ENCODE assay signal across 21 mouse cellular contexts in the genomic region with DNA sequence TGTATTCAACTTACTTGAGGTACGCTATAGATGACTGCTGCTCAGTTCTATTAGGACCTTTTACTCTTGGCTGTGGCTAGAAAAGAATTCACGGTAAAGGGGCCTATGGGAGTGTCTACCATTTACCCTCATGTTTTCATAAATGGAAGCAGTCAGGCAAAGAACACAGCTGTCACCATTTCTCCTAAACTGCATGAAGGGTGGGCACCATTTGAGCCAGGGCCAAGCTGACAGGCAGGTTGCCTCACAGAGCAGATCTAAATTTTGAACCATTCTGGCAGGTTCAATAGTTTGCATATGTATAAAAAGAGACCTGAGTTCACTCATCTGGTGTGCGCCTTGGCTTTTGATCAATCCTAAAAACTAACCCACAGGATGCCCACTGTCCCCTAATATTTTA.
DNase-seq lines count a peak whose midpoint lies in the region; ATAC-seq lines count a peak whose summit lies in the region.
"Had no signal": no experiment of that assay in that cellular context is flagged by ENCODE, and none has a peak within 500 bp of the region (broad histone marks: within the 10 kb centered on the region; RNA-seq: fewer than 3 reads in every experiment).

No protein-coding gene starts in this region.

- H3K27ac ChIP-seq in hindbrain, embryonic 16.5 days (ENCODE audit: low read depth, low read length) = no peak overlapping the region
- H3K27ac ChIP-seq in hindbrain, embryonic 12.5 days = no peak overlapping the region
- H3K27ac ChIP-seq: forebrain, embryonic 10.5 days; gastrocnemius, adult 2 months; hindbrain, embryonic 14.5 days; intestine, embryonic 15.5 days had no signal

- H3K4me1 ChIP-seq in hindbrain, embryonic 16.5 days (ENCODE audit: control insufficient read depth, insufficient read depth, low read depth, low read length) = no peaks in the 10 kb centered on the region
- no peaks in the 10 kb centered on the region for H3K4me1 ChIP-seq in hindbrain, embryonic 12.5 days
- H3K4me1 ChIP-seq: forebrain, embryonic 10.5 days; intestine, embryonic 15.5 days had no signal

- no peaks in the 10 kb centered on the region for H3K9me3 ChIP-seq in hindbrain, embryonic 16.5 days (ENCODE audit: control insufficient read depth, low read length)
- H3K9me3 ChIP-seq in hindbrain, embryonic 12.5 days (replicated peaks) = no peaks in the 10 kb centered on the region
- H3K9me3 ChIP-seq: forebrain, embryonic 10.5 days; intestine, embryonic 15.5 days had no signal

- no peaks in the 10 kb centered on the region for H3K36me3 ChIP-seq in hindbrain, embryonic 16.5 days (ENCODE audit: control insufficient read depth, insufficient read depth, low read length)
- H3K36me3 ChIP-seq in hindbrain, embryonic 12.5 days = no peaks in the 10 kb centered on the region
- H3K36me3 ChIP-seq: forebrain, embryonic 10.5 days; G1E; intestine, embryonic 15.5 days had no signal

- no peak overlapping the region for H3K4me2 ChIP-seq in hindbrain, embryonic 16.5 days (ENCODE audit: low read length)
- no peak overlapping the region for H3K4me2 ChIP-seq in hindbrain, embryonic 12.5 days (replicated peaks)
- H3K4me2 ChIP-seq: heart, embryonic 11.5 days; hindbrain, embryonic 14.5 days; intestine, embryonic 15.5 days had no signal

- intact Hi-C loops in left cerebral cortex, postnatal 4 days (cut with DNase I) = no loop called here

- peak; percentile 37 to 42 for DNase-seq in cerebellum, postnatal 14 days
- DNase-seq in left cerebral cortex, postnatal 4 days = peak; percentile 60
- no peak for DNase-seq in left cerebral cortex, adult 8-10 months (ENCODE audit: low spot score in 2 of 2)
- no peak for DNase-seq in embryo, embryonic 11 days
- DNase-seq: B cell, adult 2 months; cerebellum, adult 18-20 months; cerebellum, adult 9-10 months; cerebellum, postnatal 36 days; kidney, adult 11 months had no signal

- no peak overlapping the region for H3K9ac ChIP-seq in hindbrain, embryonic 16.5 days (ENCODE audit: low read depth, low read length)
- no peak overlapping the region for H3K9ac ChIP-seq in hindbrain, embryonic 12.5 days
- H3K9ac ChIP-seq: forebrain, postnatal 0 days; hindbrain, embryonic 14.5 days; intestine, embryonic 15.5 days had no signal

- H3K27me3 ChIP-seq in hindbrain, embryonic 16.5 days (replicated peaks; ENCODE audit: control insufficient read depth, insufficient read depth, low read length) = no peaks in the 10 kb centered on the region
- no peaks in the 10 kb centered on the region for H3K27me3 ChIP-seq in hindbrain, embryonic 12.5 days
- H3K27me3 ChIP-seq: CH12.LX; intestine, embryonic 15.5 days; Patski had no signal

- 73% methylated on average over 3 of the region's 3 CpGs for WGBS in hindbrain, embryonic 16.5 days
- WGBS in hindbrain, embryonic 12.5 days = 88% methylated on average over 3 of the region's 3 CpGs

- no peak overlapping the region for H3K4me3 ChIP-seq in hindbrain, embryonic 16.5 days (ENCODE audit: low read length)
- H3K4me3 ChIP-seq in hindbrain, embryonic 12.5 days = no peak overlapping the region
- H3K4me3 ChIP-seq: forebrain, embryonic 10.5 days; gastrocnemius, adult 2 months; intestine, embryonic 15.5 days had no signal

- no peak for ATAC-seq in cerebellum, adult (ENCODE audit: insufficient number of reproducible peaks, low FRiP score, low TSS enrichment)
- ATAC-seq in hindbrain, embryonic 16.5 days = peak; percentile 37; the same call in 1 of the 2 replicates
- ATAC-seq in hindbrain, embryonic 12.5 days (ENCODE audit: low FRiP score) = no peak
- ATAC-seq: forebrain, postnatal 0 days; intestine, embryonic 15.5 days; Patski had no signal

Comparison
In these comparisons a context has a peak if more than half of its experiments do, and no peak if none do; other contexts are left out.
1. DNase-seq: peak in cerebellum, postnatal 14 days (2 of 2) and left cerebral cortex, postnatal 4 days (single experiment); none in left cerebral cortex, adult 8-10 months (0 of 2) and embryo, embryonic 11 days (single experiment).